Mouse (Mus musculus): Measurements from ENCODE around the gene Gm45337.
A peak's percentile ranks its signal among the peaks of the same experiment; 100 is the strongest.
"Not testable (repeated sequence)": the region's sequence is repeated elsewhere in the genome, so short reads cannot be mapped to it uniquely, and the experiment has no call there.

Gm45337 gene

GRCm38 (mm10) chr7:142144507-142144906, at the start of gene Gm45337:
TSS of gene Gm45337 (minus strand) at chr7:142144607.
- no peak for DNase-seq (ENCODE audit: low spot score in 2 of 2)

GRCm38 (mm10) chr7:142190289-142190688, 45.9 kb upstream of the Gm45337 start, which contains the start of gene Gm10153:
TSS of gene Gm10153 (minus strand) at chr7:142190389.
- no peak for DNase-seq (ENCODE audit: low spot score in 2 of 2)

DNA sequence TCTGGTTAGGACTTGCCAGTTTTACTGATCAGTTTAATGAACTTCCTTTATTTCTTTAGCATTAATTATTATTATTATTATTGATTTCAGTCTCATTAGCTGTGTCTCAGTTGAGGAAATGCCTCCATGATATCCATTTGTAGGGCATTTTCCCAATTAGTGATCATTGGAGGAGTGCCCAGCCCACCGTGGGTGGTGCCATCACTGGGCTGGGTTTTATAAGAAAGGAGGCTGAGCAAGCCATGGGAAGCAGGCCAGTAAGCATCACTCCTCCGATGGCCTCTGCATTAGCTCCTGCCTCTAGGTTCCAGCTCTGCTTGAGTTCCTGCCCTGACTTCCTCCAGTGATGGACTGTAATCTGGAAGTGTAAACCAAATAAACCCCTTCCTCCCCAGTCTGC, 43.7 kb upstream of the Gm45337 start:
- DNase-seq (ENCODE audit: low spot score in 2 of 2), result no peak

DNA sequence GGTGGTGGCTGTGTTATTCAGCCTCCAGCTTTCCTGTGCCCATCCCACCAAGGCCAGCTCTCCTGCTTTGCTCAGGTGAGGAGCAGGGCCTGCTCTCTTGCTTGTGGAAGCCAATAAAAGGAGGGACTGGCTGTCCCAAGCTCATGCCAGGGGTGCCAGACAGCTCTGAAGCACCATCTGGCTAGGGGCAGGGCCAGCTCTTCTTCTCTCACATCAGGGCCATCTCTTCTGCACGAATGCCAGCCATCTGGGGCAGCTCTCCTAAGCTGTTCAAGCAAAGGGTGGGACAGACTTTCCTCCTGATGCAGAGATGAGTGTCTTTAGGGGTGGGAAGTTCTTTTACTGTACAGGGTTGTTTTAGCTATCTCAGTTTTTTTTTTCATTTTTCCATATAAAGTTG, 36.6 kb upstream of the Gm45337 start:
- no peak for DNase-seq (ENCODE audit: low spot score in 2 of 2)

- DNase-seq (ENCODE audit: low spot score in 2 of 2), result peak in 1 of 2 experiments; percentile 6
Observed at GRCm38 (mm10) chr7:142178685-142179084, 34.3 kb upstream of the Gm45337 start.

DNA sequence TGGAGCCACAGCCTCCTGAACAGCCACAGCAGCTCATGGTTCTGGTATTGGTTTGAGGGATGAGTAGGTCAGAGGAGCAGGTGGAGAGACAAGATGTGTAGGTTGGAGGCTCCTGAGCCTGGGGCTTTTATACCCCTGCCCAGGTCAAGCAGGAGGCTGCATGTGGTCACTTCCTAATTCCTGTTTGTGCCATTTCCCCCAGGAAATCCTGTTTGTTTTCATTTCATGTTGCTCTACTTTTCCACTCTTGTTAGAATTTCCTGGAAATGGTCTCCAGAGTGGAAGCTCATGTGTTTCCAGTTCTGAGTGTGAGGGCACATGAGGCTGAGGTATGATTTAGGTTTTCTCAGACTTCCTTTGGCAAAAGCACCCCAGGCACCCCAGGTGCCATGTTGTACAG, 31.5 kb upstream of the Gm45337 start, which contains the start of gene Krtap5-2:
Gene Krtap5-2, minus strand, starts transcription at position 101 of the 400 bp plus-strand sequence.
- DNase-seq (ENCODE audit: low spot score in 2 of 2), result not testable (repeated sequence)

GRCm38 (mm10) chr7:142169836-142170235, 25.4 kb upstream of the Gm45337 start:
- DNase-seq (ENCODE audit: low spot score in 2 of 2), result peak in 1 of 2 experiments; percentile 6

GRCm38 (mm10) chr7:142165639-142166038, 21.2 kb upstream of the Gm45337 start, which contains the start of gene Gm4553:
TSS of gene Gm4553 (minus strand) at chr7:142165739.
- not testable (repeated sequence) for DNase-seq (ENCODE audit: low spot score in 2 of 2)

DNA sequence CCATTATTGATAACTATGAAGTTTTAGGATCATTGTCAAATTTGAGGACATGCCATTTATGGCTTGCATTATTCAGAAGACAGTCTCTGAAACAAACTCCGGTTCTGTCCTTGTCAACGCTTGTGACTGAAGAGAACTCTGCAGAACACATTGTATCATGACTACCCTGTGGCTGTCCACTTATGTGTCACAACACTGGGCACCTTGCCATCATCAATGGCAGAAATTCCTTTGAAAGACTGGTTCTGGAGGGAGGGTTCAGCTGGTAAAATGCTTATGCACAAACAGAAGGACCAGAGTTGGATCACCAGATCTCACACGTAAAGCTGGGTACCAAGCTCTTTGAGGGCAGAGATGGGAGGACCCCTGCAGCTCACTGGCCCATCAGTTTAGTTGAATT, 15.0 kb upstream of the Gm45337 start:
- no peak for DNase-seq (ENCODE audit: low spot score in 2 of 2)

GRCm38 (mm10) chr7:142157013-142157412, 12.6 kb upstream of the Gm45337 start, which contains the start of gene Gm29735:
TSS of gene Gm29735 (minus strand) at chr7:142157113.
- not testable (repeated sequence) for DNase-seq (ENCODE audit: low spot score in 2 of 2)

DNA sequence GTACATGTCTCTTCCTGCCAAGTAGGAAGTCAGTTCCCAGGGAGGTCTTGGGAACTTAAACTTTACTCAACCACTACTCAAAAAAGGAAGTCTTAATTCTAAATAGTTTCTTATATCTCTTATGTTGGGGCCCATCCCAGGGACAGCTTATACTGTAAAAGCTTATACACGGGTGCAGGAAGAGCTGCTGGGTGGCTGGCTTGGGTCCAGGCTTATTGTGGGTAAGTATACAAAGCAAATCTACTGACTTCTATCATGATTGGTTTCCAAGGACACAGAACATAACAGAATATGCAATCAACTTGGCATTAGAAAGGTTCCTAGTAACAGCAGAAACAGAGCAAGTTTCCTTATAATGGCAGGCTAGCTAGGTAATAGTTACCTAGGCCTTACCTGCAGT, 10.9 kb upstream of the Gm45337 start:
- DNase-seq (ENCODE audit: low spot score in 2 of 2), result no peak

DNA sequence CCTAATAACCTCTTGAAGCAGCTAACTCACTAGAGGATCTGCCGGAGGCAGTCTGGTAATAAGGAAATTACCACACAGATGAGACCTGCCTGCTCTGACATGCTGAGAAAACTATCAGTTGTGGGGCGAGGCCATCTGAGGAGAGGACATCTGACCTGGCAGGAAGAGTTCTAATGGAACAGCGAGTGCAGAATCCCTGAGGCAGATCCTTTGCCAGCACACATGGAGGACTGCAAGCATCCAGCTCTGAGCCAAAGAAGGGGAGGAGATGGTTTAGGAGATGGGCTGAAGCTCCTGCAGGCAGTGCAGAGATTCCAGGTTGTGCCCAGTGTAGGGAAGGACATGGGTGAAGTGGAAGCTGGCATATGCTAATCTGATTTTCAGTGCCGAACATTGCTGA, 7.8 kb upstream of the Gm45337 start:
- DNase-seq (ENCODE audit: low spot score in 2 of 2), result no peak

DNA sequence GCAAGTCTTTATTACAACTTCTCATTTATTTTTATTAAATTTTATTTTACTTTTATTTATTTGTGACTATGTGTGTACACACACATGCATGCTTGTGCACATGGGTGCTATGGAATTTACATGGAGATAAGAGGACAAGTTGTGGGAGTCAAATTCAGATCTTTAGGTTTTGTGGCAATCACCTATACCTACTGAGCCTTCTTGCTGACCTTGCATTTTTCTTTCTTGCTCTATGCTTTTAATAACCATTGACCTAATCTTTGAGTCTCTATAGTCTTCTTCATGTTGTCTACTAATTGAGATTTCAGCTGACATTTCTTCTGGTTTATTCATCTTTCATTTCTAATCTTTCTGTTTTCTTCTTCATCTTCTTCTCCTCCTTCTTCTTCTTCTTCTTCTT, 4.2 kb upstream of the Gm45337 start:
- DNase-seq (ENCODE audit: low spot score in 2 of 2), result no peak

GRCm38 (mm10) chr7:142146033-142146432, 1.6 kb upstream of the Gm45337 start:
- peak; percentile 17 to 35 for DNase-seq (ENCODE audit: low spot score in 2 of 2)

DNA sequence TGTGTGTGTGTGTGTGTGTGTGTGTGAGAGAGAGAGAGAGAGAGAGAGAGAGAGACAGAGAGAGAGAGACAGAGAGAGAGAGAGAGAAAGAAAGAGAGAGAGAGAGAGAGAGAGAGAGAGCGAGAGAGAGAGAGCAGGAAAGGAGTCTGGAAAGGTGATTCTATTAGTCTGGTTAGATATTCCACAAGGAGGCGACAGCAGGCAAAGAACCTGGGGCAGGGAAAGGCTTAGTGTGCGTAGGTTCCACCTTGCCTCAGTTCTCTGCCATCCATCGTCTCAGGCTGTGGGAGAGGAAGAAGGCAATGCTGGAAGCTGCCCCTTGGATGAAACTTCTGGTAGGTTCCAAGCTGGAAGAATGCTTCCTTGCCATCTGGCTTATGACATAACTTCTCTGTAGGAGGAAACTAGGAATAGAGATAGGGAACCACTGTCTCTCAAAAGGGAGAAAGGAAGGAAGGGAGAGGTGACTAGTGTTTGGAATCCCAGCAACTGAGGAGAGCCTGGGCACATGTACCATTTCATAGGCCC, 1.1 kb upstream of the Gm45337 start:
- peak; percentile 3 to 29 for DNase-seq (ENCODE audit: low spot score in 2 of 2)

GRCm38 (mm10) chr7:142143506-142144010, 849 bp downstream of the Gm45337 start:
- DNase-seq (ENCODE audit: low spot score in 2 of 2), result not testable (repeated sequence)

DNA sequence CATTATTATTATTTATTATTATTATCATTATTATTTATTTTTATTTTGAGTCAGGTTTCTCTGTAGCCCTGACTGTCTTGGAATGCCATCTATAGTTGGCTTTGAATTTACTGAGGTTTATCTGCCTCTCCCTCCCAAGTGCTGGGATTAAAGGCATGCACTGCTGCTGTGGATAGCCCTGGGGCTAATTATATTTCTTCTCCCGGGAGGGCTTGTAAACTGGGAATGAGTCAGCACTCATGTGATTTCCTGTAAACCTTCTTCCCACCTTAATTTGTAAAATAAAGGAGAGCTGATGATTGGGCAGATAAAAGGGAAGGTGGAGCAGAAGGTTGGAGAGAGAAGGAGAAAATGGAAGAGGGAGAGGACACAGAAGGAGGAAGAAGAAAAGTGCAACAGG, 3.7 kb downstream of the Gm45337 start:
- no peak for DNase-seq (ENCODE audit: low spot score in 2 of 2)

- DNase-seq (ENCODE audit: low spot score in 2 of 2), result not testable (repeated sequence)
Observed at GRCm38 (mm10) chr7:142135934-142136333, 8.5 kb downstream of the Gm45337 start, which contains the start of gene Gm39115. TSS of gene Gm39115 (minus strand) at chr7:142136034.

- peak in 1 of 2 experiments; percentile 25 for DNase-seq (ENCODE audit: low spot score in 2 of 2)
Observed at GRCm38 (mm10) chr7:142134206-142134995, 10.0 kb downstream of the Gm45337 start.

DNA sequence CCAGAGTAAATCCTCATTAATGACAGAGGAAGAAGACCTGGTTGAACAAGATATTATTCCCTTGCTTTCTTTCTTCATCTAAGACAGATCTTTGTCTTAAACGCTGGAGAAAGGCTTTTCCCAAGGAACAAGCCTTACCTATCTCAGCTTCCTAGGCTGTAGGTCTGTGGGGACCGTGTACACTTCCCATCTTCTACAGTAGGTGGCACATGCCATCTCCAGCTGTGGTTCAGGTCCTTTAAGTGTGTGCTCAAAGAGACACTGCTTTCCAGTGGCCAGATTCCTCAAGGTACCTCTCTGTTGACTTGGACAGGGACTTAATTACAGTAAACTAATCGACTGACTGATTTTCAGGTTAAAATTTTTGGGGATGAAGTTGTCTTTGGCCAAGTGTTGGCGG, 15.6 kb downstream of the Gm45337 start:
- no peak for DNase-seq (ENCODE audit: low spot score in 2 of 2)

GRCm38 (mm10) chr7:142120629-142121028, 23.8 kb downstream of the Gm45337 start, which contains the start of gene Gm45618:
TSS of gene Gm45618 (minus strand) at chr7:142120729.
- not testable (repeated sequence) for DNase-seq (ENCODE audit: low spot score in 2 of 2)

DNA sequence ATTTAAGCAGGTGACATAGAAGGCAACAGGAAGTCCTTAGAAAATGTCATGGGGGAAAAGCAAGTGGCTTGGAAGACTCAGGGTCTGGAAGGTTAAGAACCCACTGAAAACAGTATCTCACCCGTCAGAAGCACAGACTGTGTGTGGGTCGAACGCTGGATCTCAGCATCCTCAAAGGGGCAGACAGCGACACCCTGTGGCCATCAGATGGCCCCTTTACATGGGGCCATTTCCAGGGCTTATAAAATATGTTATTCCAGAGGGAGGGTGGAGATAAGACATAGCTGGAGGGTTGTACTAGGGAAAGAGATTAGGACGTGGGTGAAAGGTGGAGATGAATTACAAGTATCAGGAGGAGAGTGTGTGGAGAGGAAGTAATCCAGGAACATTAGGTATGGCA, 24.8 kb downstream of the Gm45337 start:
- no peak for DNase-seq (ENCODE audit: low spot score in 2 of 2)

GRCm38 (mm10) chr7:142104747-142105146, 39.7 kb downstream of the Gm45337 start:
- no peak for DNase-seq (ENCODE audit: low spot score in 2 of 2)

Measured in frontal cortex, postnatal 36 days (tissue).